Mouse (Mus musculus) thymus, adult 2 months (tissue): ENCODE data around the gene Fmnl2.

ENCODE experiments used
- CTCF ChIP-seq: fragments of 200-500 bp; IDR thresholded peaks from 2 replicates; pipeline ENCODE4 v1.5.1; 2012; ENCODE audit warnings: mild to moderate bottlenecking, control low read depth, low read length, moderate library complexity, borderline replicate concordance; ENCODE audit not compliant: control insufficient read depth, poor library complexity, insufficient read depth; ENCODE audit errors: extremely low read depth
- POLR2A ChIP-seq: fragments of 200-500 bp; IDR thresholded peaks from 2 replicates; pipeline ENCODE4 v1.6.1; 2012; ENCODE audit warnings: mild to moderate bottlenecking, low read length, control low read depth, moderate library complexity; ENCODE audit not compliant: control insufficient read depth, poor library complexity, insufficient read depth; ENCODE audit errors: extremely low read depth

DNA sequence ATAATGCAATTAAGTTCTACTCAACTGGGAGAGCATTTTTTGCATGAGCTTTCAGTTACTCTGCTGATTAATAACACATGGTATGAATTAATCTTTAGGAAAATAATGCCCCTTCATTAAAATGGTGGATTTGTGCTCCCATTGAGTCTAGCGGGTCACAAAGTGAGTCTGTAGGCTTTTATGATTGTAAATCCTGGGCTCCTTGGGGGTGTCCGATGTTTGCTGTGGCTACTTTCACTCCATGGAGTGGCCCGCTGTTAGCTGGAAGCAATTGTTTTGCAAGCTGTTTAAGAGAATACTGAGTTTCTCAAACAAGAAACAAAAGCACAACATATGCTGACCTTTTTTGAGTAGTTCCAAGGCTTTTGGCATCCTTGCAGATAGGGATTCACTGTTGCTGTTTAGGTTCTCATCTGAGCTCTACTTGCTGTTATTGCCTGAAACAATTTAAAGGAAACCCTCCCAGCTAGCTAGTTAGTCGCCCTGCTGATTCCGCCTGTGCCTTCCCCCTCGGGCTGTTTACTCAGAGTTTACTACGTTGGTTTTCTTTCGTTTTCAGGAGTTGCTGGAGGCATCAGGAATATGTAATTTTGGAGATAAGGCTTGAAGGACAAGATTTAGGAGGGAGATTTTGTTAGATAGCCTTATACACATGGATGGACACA, 2.6 kb downstream of the Fmnl2 start:
- TF ChIP-seq POLR2A = no peak
- no peak for TF ChIP-seq CTCF
